Mouse (Mus musculus) layer of hippocampus, adult 2 months (tissue): ENCODE data around the gene Lcn5. TPM values are rescaled to one million over a fixed set of nuclear protein-coding genes. Genes with fewer than 3 reads are reported as not detected.

Experiments used
- DNase-seq, 2 experiments: peaks; one replicate each; pipeline ENCODE4 v3.0.0; 2022; ENCODE audit warnings: low spot score in 2 of 2
- H3K27ac ChIP-seq: fragments of 200-600 bp; 2 replicates; pipeline ENCODE4 v1.8.1; 2022
- H3K4me3 ChIP-seq: fragments of 200-600 bp; 2 replicates; pipeline ENCODE4 v1.8.1; 2022; ENCODE audit warnings: mild to moderate bottlenecking
- CTCF ChIP-seq: fragments of 200-600 bp; conservative IDR thresholded peaks from 2 replicates; pipeline ENCODE4 v1.8.1; 2022; ENCODE audit warnings: antibody characterized with exemption, mild to moderate bottlenecking, moderate library complexity
- total RNA-seq, 2 experiments: library from RNA; stranded (reverse); gene quantifications; 2 replicates each; pipeline ENCODE4 v1.2.3; 2021

The Lcn5 gene
- total RNA-seq, 2 experiments from 2014 or later, result not detected

GRCm38 (mm10) chr2:25652902-25653301 is 4.8 kb upstream of the Lcn5 start, which contains the start of gene Lcn8:
TSS of gene Lcn8 (plus strand) at chr2:25653120.
- Histone ChIP-seq H3K4me3 (no peak within 1 kb of the TSS), H3K27ac (no peak within 1 kb of the TSS)
- DNase-seq, result no peak
- TF ChIP-seq CTCF, result no peak

GRCm38 (mm10) chr2:25654502-25654901 is 3.2 kb upstream of the Lcn5 start:
- no peak for DNase-seq
- Histone ChIP-seq H3K4me3 (no peak overlapping the region), H3K27ac (no peak overlapping the region)
- TF ChIP-seq CTCF, result no peak

DNA sequence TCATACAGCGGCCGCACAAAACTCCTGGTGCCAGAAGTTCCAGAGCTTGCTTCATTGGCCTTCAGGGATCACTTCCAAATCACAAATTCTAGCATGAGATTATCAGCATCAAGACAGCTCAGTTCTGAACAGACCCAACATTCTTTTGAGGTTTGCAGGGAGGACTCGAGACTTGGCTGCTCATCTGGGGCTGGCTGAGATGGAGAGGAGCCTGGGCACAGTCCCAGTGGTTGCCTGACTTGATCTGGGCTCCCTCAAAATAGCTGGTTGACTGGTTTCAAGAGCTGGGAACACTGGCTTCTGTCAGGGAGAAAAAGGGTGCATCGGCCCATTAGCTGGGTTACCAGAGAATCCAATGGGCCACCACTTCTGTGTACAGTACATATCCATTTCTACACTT is 1.1 kb upstream of the Lcn5 start:
- no peak for TF ChIP-seq CTCF
- Histone ChIP-seq H3K27ac (no peak overlapping the region), H3K4me3 (no peak overlapping the region)
- no peak for DNase-seq

DNA sequence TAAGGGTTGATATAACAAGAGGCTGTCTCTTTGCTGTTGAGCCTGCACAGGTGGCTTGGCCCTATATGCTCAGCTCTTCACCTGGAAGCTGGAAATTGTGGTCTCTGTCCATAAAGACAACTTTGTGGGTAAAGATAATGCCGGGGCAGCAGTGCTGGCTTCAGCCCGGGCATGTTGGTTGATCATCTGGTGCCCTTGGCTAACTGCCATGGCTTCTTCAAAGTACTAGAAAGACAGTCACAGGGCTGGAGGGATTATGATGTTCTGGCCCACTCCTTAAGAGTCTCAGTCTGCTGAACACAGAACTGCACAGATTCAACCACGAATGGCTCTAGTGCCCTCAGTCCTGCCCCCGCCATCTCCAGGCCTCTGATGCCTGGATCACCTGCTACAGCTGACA is 506 bp upstream of the Lcn5 start:
- Histone ChIP-seq H3K4me3 (no peak overlapping the region), H3K27ac (no peak overlapping the region)
- no peak for TF ChIP-seq CTCF
- no peak for DNase-seq

DNA sequence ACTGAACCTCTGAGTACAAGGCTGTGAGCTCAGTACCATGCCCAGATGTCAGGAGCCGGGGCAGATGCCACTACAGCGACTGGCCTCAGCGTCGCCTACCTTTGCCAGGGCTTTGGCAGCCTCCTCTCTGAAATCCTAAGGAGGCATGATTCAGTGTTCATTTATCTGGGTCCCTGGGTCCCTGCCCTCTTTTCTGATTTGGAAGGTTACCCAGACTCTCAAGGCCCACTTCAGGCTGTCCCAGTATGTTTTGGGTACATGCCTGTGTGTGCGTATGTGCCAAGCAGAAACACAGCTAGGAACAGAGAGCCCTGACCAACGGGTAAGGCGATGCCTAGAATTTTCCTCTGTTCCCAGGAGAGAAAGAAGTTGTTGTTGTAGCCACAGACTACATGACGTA is 2.5 kb downstream of the Lcn5 start:
- Histone ChIP-seq H3K4me3 (no peak overlapping the region), H3K27ac (no peak overlapping the region)
- no peak for DNase-seq
- TF ChIP-seq CTCF, result no peak

GRCm38 (mm10) chr2:25661245-25661970 is 3.7 kb downstream of the Lcn5 start:
- no peak for DNase-seq
- no peak overlapping the region for H3K4me3 ChIP-seq
- no peak for TF ChIP-seq CTCF
- no peak overlapping the region for H3K27ac ChIP-seq

DNA sequence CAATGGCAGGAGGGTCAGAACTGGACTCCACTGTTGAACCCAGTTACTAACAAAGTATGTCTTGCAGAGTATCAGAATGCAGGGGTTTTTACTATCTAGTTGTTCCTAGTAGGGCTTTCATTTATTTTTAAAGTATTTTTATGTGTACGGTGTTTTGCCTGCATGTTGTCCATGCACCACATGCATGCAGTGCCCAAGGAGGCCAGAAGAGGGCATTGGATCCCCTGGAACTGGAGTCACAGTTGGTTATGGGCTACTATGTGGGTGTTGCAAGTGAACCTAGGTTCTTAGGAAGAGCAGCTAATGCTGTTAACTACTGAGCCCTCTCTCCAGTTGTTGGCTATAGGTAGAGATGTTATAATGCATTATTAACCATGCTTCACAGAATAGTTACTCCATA is 5.8 kb downstream of the Lcn5 start:
- peak; percentile 85 for TF ChIP-seq CTCF
- DNase-seq, result peak; percentile 5 to 62
- no peak overlapping the region for H3K27ac ChIP-seq
- H3K4me3 ChIP-seq, result no peak overlapping the region

- no peak overlapping the region for H3K27ac ChIP-seq
- DNase-seq, result no peak
- H3K4me3 ChIP-seq, result no peak overlapping the region
- no peak for TF ChIP-seq CTCF
These were observed 6.4 kb downstream of the Lcn5 start for GRCm38 (mm10) chr2:25664125-25664524.

DNA sequence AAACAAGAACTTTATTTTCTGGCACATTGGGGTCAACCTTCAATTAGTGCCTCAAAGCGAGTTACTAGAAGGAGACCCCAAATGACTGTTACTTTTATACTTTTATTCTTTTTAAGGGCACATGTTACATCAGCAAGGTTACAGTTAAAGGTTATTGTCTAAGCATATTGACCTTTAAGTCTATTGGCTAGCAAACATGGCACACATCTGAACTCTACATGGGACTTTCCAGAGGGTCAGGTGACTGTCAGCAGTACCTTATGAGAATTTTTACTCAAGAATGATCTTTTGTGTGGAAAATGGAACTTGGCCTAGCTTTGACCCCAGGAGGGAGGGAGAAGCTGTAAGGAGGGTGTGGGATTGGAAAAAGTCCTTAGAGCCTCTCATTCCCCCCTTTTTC is 8.8 kb downstream of the Lcn5 start:
- no peak for DNase-seq
- H3K27ac ChIP-seq, result no peak overlapping the region
- no peak overlapping the region for H3K4me3 ChIP-seq
- TF ChIP-seq CTCF, result no peak

DNA sequence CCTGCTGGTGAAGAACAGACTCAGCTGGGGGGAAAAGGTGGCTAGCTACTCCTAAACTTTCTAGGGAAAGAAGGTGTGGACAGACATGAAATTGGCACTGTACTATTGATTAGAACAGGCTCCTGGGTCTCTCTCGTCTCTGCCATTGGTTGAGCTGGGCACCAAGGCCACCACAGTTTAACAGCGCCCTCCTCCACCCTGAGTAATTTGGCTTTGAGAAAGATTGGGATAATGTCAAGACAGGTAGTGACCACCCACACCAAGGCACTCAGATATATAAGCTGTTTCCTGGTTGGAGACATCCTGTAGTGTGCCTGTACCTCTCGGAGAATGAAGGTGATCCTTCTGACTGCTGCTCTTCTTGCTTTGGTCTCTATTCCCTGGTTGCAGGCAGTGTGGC is 18.7 kb downstream of the Lcn5 start, which contains the start of gene Lcn6:
Gene Lcn6, plus strand, starts transcription at position 301 of the 400 bp plus-strand sequence.
- no peak within 1 kb of the TSS for H3K27ac ChIP-seq
- H3K4me3 ChIP-seq, result no peak within 1 kb of the TSS
- DNase-seq, result no peak
- TF ChIP-seq CTCF, result no peak

GRCm38 (mm10) chr2:25679559-25679958 is 21.8 kb downstream of the Lcn5 start:
- Histone ChIP-seq H3K4me3 (no peak overlapping the region), H3K27ac (no peak overlapping the region)
- no peak for TF ChIP-seq CTCF
- DNase-seq, result no peak

- Histone ChIP-seq H3K4me3 (no peak within 1 kb of the TSS), H3K27ac (no peak within 1 kb of the TSS)
These were observed 24.7 kb downstream of the Lcn5 start, which contains the start of gene Lcn10 for GRCm38 (mm10) chr2:25682426-25682825. TSS of gene Lcn10 (plus strand) at chr2:25682726.

DNA sequence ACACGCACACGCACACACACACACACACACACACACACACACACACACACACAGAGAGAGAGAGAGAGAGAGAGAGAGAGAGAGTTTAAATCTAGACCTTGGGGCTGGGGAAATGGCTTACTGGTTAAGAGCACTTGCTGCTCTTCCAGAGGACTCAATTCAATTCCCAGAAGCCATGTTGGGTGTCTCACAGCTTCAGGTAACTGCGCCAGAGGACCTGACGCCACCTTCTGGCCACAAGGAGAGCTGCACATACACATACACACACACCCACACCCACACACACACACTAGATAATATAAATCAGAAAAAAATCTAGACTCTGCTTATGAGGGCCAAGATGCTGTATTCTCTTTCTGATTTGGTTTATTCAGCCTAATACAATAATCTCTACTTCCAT is 29.2 kb downstream of the Lcn5 start:
- Histone ChIP-seq H3K27ac (no peak overlapping the region), H3K4me3 (no peak overlapping the region)
- no peak for TF ChIP-seq CTCF
- no peak for DNase-seq

More at GRCm38 (mm10) chr2:25682426-25682825, 24.7 kb downstream of the Lcn5 start, which contains the start of gene Lcn10:
- DNase-seq, result no peak
- no peak for TF ChIP-seq CTCF

DNA sequence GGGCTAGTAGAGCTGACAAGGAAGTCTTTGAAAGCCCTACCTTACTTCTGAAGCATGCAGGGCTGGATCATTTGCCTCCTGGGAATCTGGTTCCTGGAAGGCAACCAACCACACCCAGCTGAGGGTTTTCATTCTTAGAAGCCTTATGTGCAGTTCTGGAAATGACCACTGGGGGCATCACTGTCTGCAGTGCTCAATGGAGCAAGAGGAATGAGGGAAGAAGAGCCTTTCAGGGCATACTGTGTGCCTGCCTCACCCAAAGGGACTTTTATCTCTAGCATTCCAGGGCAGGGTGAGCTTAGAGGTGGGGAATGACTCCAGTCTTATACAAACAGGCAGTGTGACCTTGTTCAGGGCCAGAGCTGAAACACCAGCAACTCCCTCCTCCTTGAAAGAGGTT is 36.9 kb downstream of the Lcn5 start:
- no peak overlapping the region for H3K27ac ChIP-seq
- H3K4me3 ChIP-seq, result no peak overlapping the region
- peak in 1 of 2 experiments; percentile 73 for DNase-seq
- TF ChIP-seq CTCF, result peak; percentile 91
